Mouse (Mus musculus): ENCODE results near the gene Hist1h2ba. TPM values are rescaled to one million over a fixed set of nuclear protein-coding genes. Genes with fewer than 3 reads are reported as not detected.

Gene Hist1h2ba
- polyA plus RNA-seq, 1 experiment: not detected

DNA sequence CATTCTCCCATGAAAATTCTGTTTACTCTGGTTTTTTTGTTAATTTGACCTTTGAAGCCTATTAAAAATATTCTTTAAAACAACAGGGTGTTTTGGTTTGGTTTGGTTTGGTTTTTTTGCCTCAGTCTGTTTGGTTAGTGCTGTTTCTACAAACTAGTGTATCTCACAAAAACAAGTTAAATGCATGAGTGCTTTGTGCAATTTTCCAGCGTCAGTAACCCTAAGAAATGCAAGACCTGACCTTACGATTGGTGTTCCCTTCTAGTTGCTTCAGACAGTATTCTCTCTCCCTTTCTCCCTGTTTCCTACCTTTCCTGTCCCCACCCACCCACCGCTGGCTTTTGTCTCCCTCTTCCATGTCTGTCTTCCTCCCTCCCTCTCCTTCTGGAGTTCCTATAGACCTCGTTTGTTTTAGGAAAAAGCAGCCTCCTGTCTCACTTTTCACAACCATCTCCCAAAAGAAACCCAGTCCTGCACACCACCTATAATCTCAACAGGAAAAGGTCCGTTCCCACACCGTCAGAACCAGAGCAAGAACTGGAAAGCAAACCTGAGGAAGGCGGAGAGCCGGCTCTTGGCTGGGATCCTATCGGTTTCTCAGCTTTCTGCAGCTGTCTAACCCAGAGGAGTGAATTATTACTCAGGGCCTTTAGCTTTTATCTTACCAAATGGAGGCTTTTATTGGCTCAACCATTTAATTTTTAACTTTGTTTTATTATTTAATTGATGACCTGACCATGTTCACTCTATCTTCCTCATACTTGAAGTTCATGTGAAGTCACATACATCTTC is 19.4 kb downstream of the Hist1h2ba start, which contains the start of gene Slc17a4:
Slc17a4 (minus strand) TSS at position 634 of the 792 bp plus-strand sequence.
- Histone ChIP-seq H3K9me3 (ENCODE audit: control insufficient read depth, low read length) (no peaks in the 10 kb centered on the region), H3K4me1 (ENCODE audit: control insufficient read depth) (peaks cover 10% of the 10 kb centered on the region), H3K36me3 (ENCODE audit: control insufficient read depth) (no peaks in the 10 kb centered on the region), H3K4me3 (replicated peaks) (no peak within 1 kb of the TSS), H3K27me3 (ENCODE audit: control insufficient read depth) (no peaks in the 10 kb centered on the region)
- TF ChIP-seq TAL1 (IDR thresholded peaks at IDR 0.05; ENCODE audit: low read length) (no peak), GATA1 (IDR thresholded peaks at IDR 0.05; ENCODE audit: low read length) (no peak)

DNA sequence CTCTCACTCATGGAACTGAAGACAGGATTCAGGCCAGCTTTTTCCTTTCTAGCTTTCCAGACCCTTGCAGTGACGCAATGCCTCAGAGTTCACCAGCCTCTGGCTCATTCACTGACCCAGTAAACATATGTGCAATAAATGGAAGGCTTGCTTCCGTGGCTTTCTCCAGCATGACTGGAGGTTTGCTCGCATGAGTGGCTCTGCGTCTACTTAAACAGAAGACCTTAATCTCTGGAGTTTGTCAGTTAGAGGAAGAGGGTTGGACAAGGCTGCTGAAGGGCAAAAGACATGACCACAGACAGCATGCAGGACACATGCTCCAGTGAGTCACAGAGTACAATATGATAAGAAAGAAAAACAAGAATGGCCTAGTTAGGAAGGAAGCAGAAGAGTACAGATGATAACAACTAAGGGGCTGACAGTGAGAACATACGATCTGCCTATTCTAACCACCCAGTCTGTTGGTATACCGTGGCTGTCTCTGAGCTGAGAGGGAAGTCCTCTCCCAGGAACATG is 20.1 kb downstream of the Hist1h2ba start:
- Histone ChIP-seq H3K36me3 (ENCODE audit: control insufficient read depth) (no peaks in the 10 kb centered on the region), H3K4me3 (replicated peaks) (no peak overlapping the region), H3K4me1 (ENCODE audit: control insufficient read depth) (peaks cover 11% of the 10 kb centered on the region), H3K27me3 (ENCODE audit: control insufficient read depth) (no peaks in the 10 kb centered on the region), H3K9me3 (ENCODE audit: control insufficient read depth, low read length) (no peaks in the 10 kb centered on the region)
- TF ChIP-seq TAL1 (IDR thresholded peaks at IDR 0.05; ENCODE audit: low read length) (no peak), GATA1 (IDR thresholded peaks at IDR 0.05; ENCODE audit: low read length) (no peak)

GRCm38 (mm10) chr13:23911335-23911734 is 22.6 kb downstream of the Hist1h2ba start:
- H3K4me1 ChIP-seq (ENCODE audit: control insufficient read depth): peaks cover 11% of the 10 kb centered on the region
- no peaks in the 10 kb centered on the region for H3K36me3 ChIP-seq (ENCODE audit: control insufficient read depth)
- no peaks in the 10 kb centered on the region for H3K27me3 ChIP-seq (ENCODE audit: control insufficient read depth)
- TF ChIP-seq GATA1 (IDR thresholded peaks at IDR 0.05; ENCODE audit: low read length) (no peak), TAL1 (IDR thresholded peaks at IDR 0.05; ENCODE audit: low read length) (no peak)
- no peak overlapping the region for H3K4me3 ChIP-seq (replicated peaks)
- H3K9me3 ChIP-seq (ENCODE audit: control insufficient read depth, low read length): no peaks in the 10 kb centered on the region

- Histone ChIP-seq H3K4me1 (ENCODE audit: control insufficient read depth) (peaks cover 11% of the 10 kb centered on the region), H3K9me3 (ENCODE audit: control insufficient read depth, low read length) (no peaks in the 10 kb centered on the region), H3K36me3 (ENCODE audit: control insufficient read depth) (no peaks in the 10 kb centered on the region), H3K27me3 (ENCODE audit: control insufficient read depth) (no peaks in the 10 kb centered on the region), H3K4me3 (replicated peaks) (no peak overlapping the region)
- TF ChIP-seq GATA1 (IDR thresholded peaks at IDR 0.05; ENCODE audit: low read length) (no peak), TAL1 (IDR thresholded peaks at IDR 0.05; ENCODE audit: low read length) (no peak)
These were observed 23.8 kb downstream of the Hist1h2ba start for GRCm38 (mm10) chr13:23910121-23910520.

- H3K27me3 ChIP-seq (ENCODE audit: control insufficient read depth): no peaks in the 10 kb centered on the region
These were observed 27.1 kb downstream of the Hist1h2ba start for GRCm38 (mm10) chr13:23906906-23907305.

DNA sequence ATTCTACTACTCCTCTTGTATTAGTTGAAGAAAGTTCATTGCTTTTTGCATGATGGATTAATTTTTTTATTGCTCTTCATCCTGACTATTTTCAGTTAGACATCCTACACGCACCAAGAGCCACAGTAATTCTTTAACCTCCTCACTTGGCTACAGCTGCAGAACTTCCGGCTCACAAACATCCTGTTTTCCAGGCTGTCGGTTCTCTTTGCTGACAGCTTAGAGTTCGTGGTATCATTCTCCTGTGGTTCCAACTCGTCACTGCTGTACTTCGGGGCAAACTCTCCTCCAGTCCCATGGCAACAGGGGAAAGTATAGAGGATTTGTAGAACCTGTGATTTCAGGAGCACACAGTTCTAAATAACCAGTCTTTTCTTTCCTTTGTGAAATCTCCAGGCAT is 35.7 kb downstream of the Hist1h2ba start:
- Histone ChIP-seq H3K36me3 (ENCODE audit: control insufficient read depth) (no peaks in the 10 kb centered on the region), H3K4me3 (replicated peaks) (no peak overlapping the region), H3K27me3 (ENCODE audit: control insufficient read depth) (no peaks in the 10 kb centered on the region), H3K4me1 (ENCODE audit: control insufficient read depth) (no peaks in the 10 kb centered on the region), H3K9me3 (ENCODE audit: control insufficient read depth, low read length) (no peaks in the 10 kb centered on the region)
- TF ChIP-seq GATA1 (IDR thresholded peaks at IDR 0.05; ENCODE audit: low read length): no peak
- TF ChIP-seq TAL1 (IDR thresholded peaks at IDR 0.05; ENCODE audit: low read length): no peak

More at GRCm38 (mm10) chr13:23906906-23907305, 27.1 kb downstream of the Hist1h2ba start:
- H3K4me3 ChIP-seq (replicated peaks): no peak overlapping the region
- peaks cover 4% of the 10 kb centered on the region for H3K4me1 ChIP-seq (ENCODE audit: control insufficient read depth)
- H3K9me3 ChIP-seq (ENCODE audit: control insufficient read depth, low read length): no peaks in the 10 kb centered on the region
- no peaks in the 10 kb centered on the region for H3K36me3 ChIP-seq (ENCODE audit: control insufficient read depth)
- TF ChIP-seq GATA1 (IDR thresholded peaks at IDR 0.05; ENCODE audit: low read length) (no peak), TAL1 (IDR thresholded peaks at IDR 0.05; ENCODE audit: low read length) (no peak)

DNA sequence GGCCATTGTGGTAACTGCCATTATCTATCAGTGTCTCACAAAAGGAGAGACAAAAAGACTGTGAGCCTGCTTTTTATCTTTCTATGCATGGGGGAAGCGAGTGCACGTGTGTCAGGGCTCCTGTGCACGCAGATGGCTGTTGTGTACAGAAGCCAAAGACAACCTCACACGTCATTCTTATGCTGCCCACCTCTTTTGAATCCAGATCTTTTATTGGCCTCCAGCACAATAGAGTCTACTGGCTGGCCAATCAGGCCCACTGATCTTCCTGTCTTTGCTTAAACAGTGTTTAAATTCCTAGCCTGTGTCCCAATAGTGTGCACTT is 40.7 kb downstream of the Hist1h2ba start:
- Histone ChIP-seq H3K27me3 (ENCODE audit: control insufficient read depth) (no peaks in the 10 kb centered on the region), H3K36me3 (ENCODE audit: control insufficient read depth) (no peaks in the 10 kb centered on the region), H3K9me3 (ENCODE audit: control insufficient read depth, low read length) (no peaks in the 10 kb centered on the region), H3K4me1 (ENCODE audit: control insufficient read depth) (no peaks in the 10 kb centered on the region), H3K4me3 (replicated peaks) (no peak overlapping the region)
- TF ChIP-seq GATA1 (IDR thresholded peaks at IDR 0.05; ENCODE audit: low read length): no peak
- no peak for TF ChIP-seq TAL1 (IDR thresholded peaks at IDR 0.05; ENCODE audit: low read length)

DNA sequence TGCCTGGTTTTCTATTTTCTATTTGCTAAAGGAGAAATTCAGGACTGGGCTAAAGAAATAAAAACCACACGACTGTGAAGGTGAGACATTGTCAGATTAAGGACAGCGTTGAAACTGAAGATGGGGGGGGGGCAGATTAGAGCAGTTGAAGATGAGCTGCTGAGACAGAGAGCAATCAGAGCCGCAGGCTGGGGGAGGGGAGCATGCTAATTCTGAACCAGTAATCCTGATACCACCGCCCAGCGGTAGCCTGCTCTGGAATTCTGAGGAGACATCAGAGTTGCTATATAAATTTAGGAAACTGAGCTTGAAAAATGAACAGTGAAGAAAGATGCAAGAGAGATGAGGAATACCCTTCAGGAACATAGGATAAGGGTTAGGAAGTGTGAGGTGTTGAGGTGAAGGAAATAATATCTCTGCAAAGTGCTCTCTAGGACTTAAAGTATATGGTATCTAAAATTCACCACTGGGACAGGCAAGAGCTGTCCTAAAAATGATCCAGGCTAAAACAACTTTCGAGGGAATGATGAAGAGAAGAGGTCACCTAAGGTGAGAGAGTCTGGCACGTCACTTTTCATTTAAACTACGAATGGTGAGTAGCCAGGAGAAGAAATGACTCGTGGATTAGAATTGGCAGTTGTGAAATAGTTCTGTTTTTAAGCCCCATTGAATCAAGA is 41.2 kb downstream of the Hist1h2ba start:
- Histone ChIP-seq H3K9me3 (ENCODE audit: control insufficient read depth, low read length) (no peaks in the 10 kb centered on the region), H3K27me3 (ENCODE audit: control insufficient read depth) (no peaks in the 10 kb centered on the region), H3K36me3 (ENCODE audit: control insufficient read depth) (no peaks in the 10 kb centered on the region), H3K4me3 (replicated peaks) (no peak overlapping the region), H3K4me1 (ENCODE audit: control insufficient read depth) (no peaks in the 10 kb centered on the region)
- TF ChIP-seq TAL1 (IDR thresholded peaks at IDR 0.05; ENCODE audit: low read length) (no peak), GATA1 (IDR thresholded peaks at IDR 0.05; ENCODE audit: low read length) (no peak)

DNA sequence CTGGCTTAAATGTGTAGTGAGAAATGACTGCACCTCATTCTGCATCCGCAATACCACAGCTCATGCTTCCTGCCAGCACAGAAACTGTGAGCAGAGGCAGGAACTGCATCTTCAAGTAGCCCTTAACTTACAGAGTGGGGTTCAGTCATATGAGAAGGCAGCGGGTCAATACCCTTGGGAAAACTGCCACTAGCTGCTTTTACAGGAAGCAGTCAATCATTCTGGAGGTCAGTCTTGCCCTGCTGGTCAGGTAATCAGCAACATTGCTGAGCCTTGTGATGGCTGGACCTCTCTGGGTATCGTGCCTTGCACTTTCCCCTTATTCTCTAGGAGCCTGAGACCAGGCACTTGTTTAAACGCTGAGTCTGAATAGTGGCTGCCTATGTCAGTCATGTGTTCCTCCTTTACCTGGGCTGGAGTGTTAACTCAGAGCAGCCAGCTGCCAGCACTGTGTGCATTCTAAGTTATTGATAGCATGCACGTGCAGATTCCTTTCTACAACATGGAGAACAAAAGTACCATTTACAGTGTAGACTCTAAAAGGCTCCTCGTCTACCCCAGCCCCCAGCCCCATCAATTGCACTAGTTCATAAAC is 44.8 kb downstream of the Hist1h2ba start:
- no peaks in the 10 kb centered on the region for H3K27me3 ChIP-seq (ENCODE audit: control insufficient read depth)
- H3K9me3 ChIP-seq (ENCODE audit: control insufficient read depth, low read length): no peaks in the 10 kb centered on the region
- H3K4me1 ChIP-seq (ENCODE audit: control insufficient read depth): peaks cover 9% of the 10 kb centered on the region
- no peak overlapping the region for H3K4me3 ChIP-seq (replicated peaks)
- H3K36me3 ChIP-seq (ENCODE audit: control insufficient read depth): no peaks in the 10 kb centered on the region
- TF ChIP-seq GATA1 (IDR thresholded peaks at IDR 0.05; ENCODE audit: low read length) (no peak), TAL1 (IDR thresholded peaks at IDR 0.05; ENCODE audit: low read length) (no peak)
